Mouse (Mus musculus) brain, embryonic 14.5 days (tissue): ENCODE measurements at regions not wholly inside any gene's neighbourhood (a gene's known extent, or its start where the extent isn't known, plus 50 kb on each side); places are given as distances from the start of the nearest gene placed in this dataset.

ENCODE experiments used
- DNase-seq: peaks from one replicate; pipeline ENCODE4 v3.0.0-alpha.2; 2011; ENCODE audit warnings: low read depth
- CTCF ChIP-seq: fragments of 200-500 bp; IDR thresholded peaks from 2 replicates; pipeline ENCODE4 v1.5.1; 2012; ENCODE audit warnings: inconsistent platforms, mild to moderate bottlenecking, moderate library complexity, borderline replicate concordance; ENCODE audit not compliant: insufficient read depth, insufficient read length; ENCODE audit errors: extremely low read depth
- POLR2A ChIP-seq: fragments of 200-500 bp; IDR thresholded peaks from 2 replicates; pipeline ENCODE4 v1.6.1; 2012; ENCODE audit warnings: mild to moderate bottlenecking, inconsistent platforms, borderline replicate concordance; ENCODE audit not compliant: poor library complexity, insufficient read depth, insufficient read length, severe bottlenecking; ENCODE audit errors: extremely low read depth

DNA sequence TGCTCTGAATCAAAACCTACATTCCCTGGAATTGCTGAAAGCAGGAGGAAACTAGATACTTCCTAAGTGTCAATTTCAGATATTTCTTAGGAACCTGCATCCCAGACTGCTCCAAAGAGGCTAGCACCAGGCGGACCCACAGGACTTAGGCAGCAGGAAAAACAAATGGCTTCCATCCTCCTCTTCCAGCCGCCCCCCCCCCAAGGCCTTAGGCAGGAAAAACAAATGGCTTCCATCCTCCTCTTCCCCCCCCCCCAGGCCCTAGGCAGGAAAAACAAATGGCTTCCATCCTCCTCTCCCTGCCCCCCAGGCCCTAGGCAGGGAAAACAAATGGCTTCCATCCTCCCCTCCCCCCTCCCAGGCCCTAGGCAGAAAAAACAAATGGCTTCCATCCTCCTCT, 64.5 kb upstream of the Nap1l2 start:
- DNase-seq: peak; percentile 13
- TF ChIP-seq POLR2A: no peak
- no peak for TF ChIP-seq CTCF

GRCm38 (mm10) chrX:103251478-103251877, 65.0 kb upstream of the Nap1l2 start:
- peak; percentile 45 for DNase-seq

GRCm38 (mm10) chrX:103252056-103252850, 65.8 kb upstream of the Nap1l2 start:
- peak; percentile 43 for DNase-seq

DNA sequence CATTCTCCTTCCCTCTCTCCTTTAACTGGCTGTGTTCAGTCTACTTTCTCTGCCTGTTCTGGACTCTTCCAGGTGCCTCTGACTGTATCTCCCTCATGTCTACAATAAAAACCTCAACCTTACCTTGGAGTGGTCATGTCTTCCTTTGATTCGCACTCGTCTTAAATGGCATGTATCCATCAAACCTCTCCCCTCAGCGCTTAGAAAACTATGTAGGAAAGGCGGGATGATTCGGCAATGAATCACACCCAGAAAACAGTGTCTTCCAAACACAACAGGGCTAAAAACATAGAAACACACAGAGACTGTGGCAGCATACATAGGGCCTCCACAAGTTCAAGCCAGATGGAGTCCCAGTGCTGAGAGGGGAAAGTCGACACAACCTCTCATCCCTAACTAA, 66.4 kb upstream of the Nap1l2 start:
- DNase-seq: no peak
- no peak for TF ChIP-seq POLR2A
- TF ChIP-seq CTCF: no peak

DNA sequence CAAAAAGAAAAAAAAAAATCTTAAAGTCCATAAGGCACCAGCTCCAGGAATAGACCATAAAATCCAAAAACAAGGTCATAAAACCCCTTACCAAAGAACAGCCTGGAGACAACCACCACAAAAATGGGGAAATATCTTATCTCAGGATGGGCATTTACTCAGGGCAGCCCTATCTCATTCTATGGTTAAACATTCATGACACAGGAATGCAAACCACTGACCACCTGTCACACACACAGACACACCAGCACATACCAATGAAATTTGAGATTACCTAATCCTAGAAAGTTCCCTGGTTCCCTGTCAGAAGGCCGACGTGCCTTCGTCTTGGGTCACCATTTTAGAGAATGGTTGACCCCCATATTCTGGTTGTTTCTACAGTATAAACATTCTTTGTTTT, 66.3 kb upstream of the Cdx4 start:
- TF ChIP-seq CTCF: no peak
- no peak for TF ChIP-seq POLR2A
- no peak for DNase-seq

DNA sequence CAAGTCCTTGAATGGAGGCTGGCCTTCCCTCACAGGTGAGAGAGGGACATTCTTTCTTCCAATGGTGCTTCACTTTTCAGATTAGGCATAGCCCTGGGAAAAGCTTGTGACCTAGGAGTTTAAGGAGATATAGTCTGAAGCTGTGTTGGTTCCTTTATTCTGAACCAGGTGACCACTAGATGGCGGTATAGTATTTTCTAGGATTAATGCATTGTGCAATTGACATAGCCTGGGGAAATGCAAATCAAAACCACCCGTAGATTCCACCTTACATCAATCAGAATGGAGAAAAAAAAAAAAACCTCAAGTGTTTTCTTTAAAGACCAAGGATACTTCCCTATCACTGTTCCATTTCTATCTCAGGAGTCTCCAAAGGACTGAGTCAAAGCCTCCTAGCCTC, 61.3 kb upstream of the Cdx4 start:
- TF ChIP-seq CTCF: peak; percentile 8; the same call in 1 of the 2 replicates
- no peak for TF ChIP-seq POLR2A
- DNase-seq: peak; percentile 74
